Mouse (Mus musculus) megakaryocyte, embryonic 14.5 days (primary cell): ENCODE measurements around the gene Ilkap.

Experiments used
- FLI1 ChIP-seq: IDR thresholded peaks from 2 replicates; pipeline ENCODE4 v1.6.1; 2012; ENCODE audit warnings: low read length, inconsistent platforms, mixed read lengths
- GATA1 ChIP-seq: IDR thresholded peaks from 3 replicates; pipeline ENCODE4 v1.6.1; 2012; ENCODE audit warnings: mixed read lengths, low read length, inconsistent platforms, borderline replicate concordance

- TF ChIP-seq GATA1 = no peak
- no peak for TF ChIP-seq FLI1
Measured at GRCm38 (mm10) chr1:91370055-91370454, 28.6 kb downstream of the Ilkap start.
